Mouse (Mus musculus): ENCODE results near the gene Zdhhc8.

DNA sequence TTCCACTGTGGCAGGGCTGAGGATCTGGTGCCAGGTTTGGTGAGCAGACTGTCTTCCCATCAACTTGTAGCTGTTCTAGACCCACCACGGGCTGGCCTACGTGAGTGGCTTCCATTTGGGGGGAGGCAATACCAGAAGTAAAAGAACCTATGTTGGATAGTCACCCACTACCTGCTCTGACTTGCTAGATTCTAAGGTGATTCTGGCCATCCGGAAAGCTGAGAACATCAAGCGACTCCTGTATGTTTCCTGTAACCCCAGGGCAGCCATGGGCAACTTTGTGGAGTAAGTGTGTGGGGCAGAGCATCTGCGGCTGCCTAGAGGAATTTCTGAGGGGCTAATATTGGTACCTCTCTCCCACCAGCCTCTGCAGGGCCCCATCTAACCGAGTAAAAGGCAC is 17.8 kb upstream of the Zdhhc8 start:
- TF ChIP-seq CTCF (IDR thresholded peaks at IDR 0.05; ENCODE audit: low read depth) (no peak), EP300 (IDR thresholded peaks at IDR 0.05; ENCODE audit: low read depth) (no peak)
